Mouse (Mus musculus) testis, adult 2 months (tissue): ENCODE data around the gene Tor1aip2. TPM values are rescaled to one million over a fixed set of nuclear protein-coding genes. Genes with fewer than 3 reads are reported as not detected.

Experiments used
- H3K27ac ChIP-seq: fragments of 200-500 bp; 2 replicates; pipeline ENCODE4 v1.5.1; 2012; ENCODE audit warnings: low read depth, low read length; ENCODE audit not compliant: control insufficient read depth, insufficient read depth
- H3K27me3 ChIP-seq: fragments of 200-500 bp; 2 replicates; pipeline ENCODE4 v1.6.1; 2012; ENCODE audit warnings: mild to moderate bottlenecking, low read length, moderate library complexity; ENCODE audit not compliant: control insufficient read depth, insufficient read depth
- H3K36me3 ChIP-seq: fragments of 200-500 bp; 2 replicates; pipeline ENCODE4 v1.6.1; 2012; ENCODE audit warnings: mild to moderate bottlenecking, low read length; ENCODE audit not compliant: control insufficient read depth, insufficient read depth
- H3K4me1 ChIP-seq: fragments of 200-500 bp; 2 replicates; pipeline ENCODE4 v1.6.1; 2012; ENCODE audit warnings: low read length; ENCODE audit not compliant: control insufficient read depth, insufficient read depth
- H3K4me3 ChIP-seq: fragments of 200-500 bp; 2 replicates; pipeline ENCODE4 v1.5.1; 2012; ENCODE audit warnings: low read depth, mild to moderate bottlenecking, low read length, moderate library complexity, mixed read lengths; ENCODE audit not compliant: control insufficient read depth
- CTCF ChIP-seq: fragments of 200-500 bp; IDR thresholded peaks from 2 replicates; pipeline ENCODE4 v1.5.1; 2012; ENCODE audit warnings: low read depth, mild to moderate bottlenecking, inconsistent platforms, low read length, moderate library complexity; ENCODE audit not compliant: control insufficient read depth, insufficient read depth, insufficient replicate concordance
- POLR2A ChIP-seq: fragments of 200-500 bp; IDR thresholded peaks from 2 replicates; pipeline ENCODE4 v1.6.1; 2012; ENCODE audit warnings: low read depth, mild to moderate bottlenecking, inconsistent platforms, low read length, moderate library complexity; ENCODE audit not compliant: control insufficient read depth
- polyA plus RNA-seq: library from polyadenylated mRNA; depleted of rRNA; stranded (reverse); fragments of >200 nt; gene quantifications from 2 replicates; pipeline ENCODE4 v1.2.3, GENCODE M21; 2012

The Tor1aip2 gene
- polyA plus RNA-seq, 1 experiment, result 59.8 TPM

DNA sequence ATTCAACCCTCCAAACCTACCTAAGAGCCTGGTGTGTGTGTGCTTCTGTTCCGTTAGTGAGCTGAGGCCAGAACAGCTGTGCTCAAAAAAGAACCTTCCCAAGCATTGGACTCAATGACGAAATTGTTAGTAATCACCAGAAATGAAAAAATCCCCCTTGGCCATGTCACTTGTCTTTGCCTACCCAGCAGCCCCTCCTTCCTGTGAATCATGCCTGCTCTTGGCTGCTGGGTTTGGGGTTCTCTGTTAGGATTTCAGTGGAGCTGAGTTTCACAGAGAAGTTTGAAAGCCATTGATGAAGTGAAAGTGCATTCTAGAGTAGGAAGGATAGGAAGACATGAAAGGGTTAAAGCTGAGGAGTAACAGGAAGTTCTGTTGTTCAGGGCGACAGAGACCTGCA, 30.9 kb downstream of the Tor1aip2 start:
- H3K27ac ChIP-seq, result no peak overlapping the region
- no peaks in the 10 kb centered on the region for H3K4me1 ChIP-seq
- TF ChIP-seq CTCF, result no peak
- no peak for TF ChIP-seq POLR2A
- no peak overlapping the region for H3K4me3 ChIP-seq
- H3K27me3 ChIP-seq, result no peaks in the 10 kb centered on the region
- H3K36me3 ChIP-seq, result peaks cover 4% of the 10 kb centered on the region

DNA sequence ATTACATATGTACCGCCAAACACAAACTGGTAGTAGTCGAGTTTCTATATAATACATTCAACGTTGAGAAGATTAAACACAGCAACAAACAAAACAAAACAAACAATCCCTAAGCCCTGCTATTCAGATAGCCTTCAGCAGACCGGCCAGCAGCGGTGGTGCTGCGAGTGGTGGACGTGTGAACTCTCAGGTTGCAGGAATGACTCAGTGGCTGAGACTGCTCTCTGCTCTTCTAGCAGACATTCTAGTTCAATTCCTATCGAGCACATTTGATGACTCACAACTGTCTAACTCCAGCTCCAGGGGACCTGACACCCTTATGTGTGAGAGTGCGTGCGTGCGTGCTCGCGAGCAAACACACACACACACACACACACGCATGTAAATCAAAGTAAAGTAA, 34.9 kb downstream of the Tor1aip2 start:
- no peaks in the 10 kb centered on the region for H3K36me3 ChIP-seq
- H3K4me1 ChIP-seq, result peaks cover 8% of the 10 kb centered on the region
- TF ChIP-seq POLR2A, result no peak
- no peak for TF ChIP-seq CTCF
- no peak overlapping the region for H3K27ac ChIP-seq
- H3K4me3 ChIP-seq, result no peak overlapping the region
- no peaks in the 10 kb centered on the region for H3K27me3 ChIP-seq

DNA sequence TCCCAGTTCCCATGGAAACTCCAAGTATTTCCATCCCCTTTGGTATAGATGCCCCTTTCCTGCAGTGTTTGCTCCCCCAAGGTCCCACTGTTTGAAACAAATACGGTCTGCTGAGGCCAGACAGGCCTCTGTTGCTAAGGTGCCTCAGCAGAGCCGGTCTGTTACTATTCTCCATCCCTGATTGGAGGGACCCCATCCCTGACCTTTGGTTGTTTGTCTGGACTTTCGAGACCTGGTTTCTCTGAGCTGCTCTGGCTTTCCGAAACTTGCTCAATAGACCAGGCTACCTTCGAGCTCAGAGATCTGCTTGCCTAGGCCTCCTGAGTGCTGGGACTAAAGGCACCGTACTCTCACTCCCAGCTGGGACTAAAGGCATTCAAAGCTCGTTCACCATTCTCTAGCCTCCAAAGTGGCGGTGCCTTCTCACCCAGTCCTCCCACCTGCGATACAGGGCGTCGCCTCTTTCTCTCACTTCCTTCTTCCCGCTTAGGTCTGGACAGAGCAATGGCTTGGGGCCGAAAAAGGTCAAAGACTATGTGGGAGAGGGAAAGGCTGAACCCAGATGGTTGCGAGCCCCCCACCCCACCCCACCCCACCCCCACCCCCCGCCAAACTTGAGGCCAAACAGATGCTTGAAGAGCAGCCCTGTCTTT, 38.1 kb downstream of the Tor1aip2 start:
- Histone ChIP-seq H3K27ac (no peak overlapping the region), H3K4me1 (peaks cover 8% of the 10 kb centered on the region), H3K4me3 (no peak overlapping the region), H3K36me3 (no peaks in the 10 kb centered on the region), H3K27me3 (no peaks in the 10 kb centered on the region)
- no peak for TF ChIP-seq CTCF
- no peak for TF ChIP-seq POLR2A

DNA sequence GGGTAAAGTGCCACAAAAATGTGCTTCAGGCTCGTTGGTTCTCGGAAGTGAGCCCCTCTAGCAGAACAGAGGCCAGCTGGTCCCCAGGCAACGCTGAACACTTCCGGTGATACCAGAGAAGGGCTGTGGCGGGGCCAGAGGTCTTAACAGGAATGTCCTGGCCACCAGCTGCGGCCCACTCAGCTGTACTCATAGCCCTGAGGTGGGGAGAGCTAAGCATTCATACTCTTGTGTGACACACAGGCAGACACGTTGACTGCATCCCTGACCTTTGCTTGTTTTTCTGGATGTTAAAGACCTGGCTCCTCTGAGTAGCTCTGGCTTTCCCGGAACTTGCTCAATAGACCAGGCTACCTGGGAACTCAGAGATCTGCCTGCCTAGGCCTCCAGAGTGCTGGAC, 39.4 kb downstream of the Tor1aip2 start:
- Histone ChIP-seq H3K4me3 (peak overlapping the region; percentile 44), H3K27ac (peak overlapping the region; percentile 2), H3K4me1 (peaks cover 8% of the 10 kb centered on the region), H3K36me3 (no peaks in the 10 kb centered on the region), H3K27me3 (no peaks in the 10 kb centered on the region)
- no peak for TF ChIP-seq POLR2A
- no peak for TF ChIP-seq CTCF

DNA sequence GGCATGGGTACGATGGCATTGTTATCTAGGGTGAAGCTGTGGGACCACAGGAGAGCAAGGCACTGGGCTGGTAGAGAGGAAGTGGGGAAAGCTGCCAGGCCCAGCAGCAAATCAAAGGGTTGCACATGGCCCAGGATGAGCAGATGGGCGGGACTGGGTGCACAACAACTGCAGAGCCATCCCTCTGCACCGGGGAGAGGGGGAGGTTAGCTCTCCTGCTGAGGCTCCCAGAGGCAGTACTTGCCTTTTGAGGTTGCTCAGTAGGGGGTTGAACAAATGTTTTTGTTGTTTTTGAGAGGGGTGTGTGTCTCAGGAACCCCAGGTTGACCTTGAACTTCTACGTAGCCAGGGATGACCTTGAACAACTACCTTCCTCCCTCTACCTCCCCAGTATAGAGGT, 41.3 kb downstream of the Tor1aip2 start:
- H3K36me3 ChIP-seq, result no peaks in the 10 kb centered on the region
- H3K27ac ChIP-seq, result no peak overlapping the region
- H3K4me1 ChIP-seq, result peaks cover 8% of the 10 kb centered on the region
- H3K4me3 ChIP-seq, result no peak overlapping the region
- H3K27me3 ChIP-seq, result no peaks in the 10 kb centered on the region
- TF ChIP-seq CTCF (no peak), POLR2A (no peak)

DNA sequence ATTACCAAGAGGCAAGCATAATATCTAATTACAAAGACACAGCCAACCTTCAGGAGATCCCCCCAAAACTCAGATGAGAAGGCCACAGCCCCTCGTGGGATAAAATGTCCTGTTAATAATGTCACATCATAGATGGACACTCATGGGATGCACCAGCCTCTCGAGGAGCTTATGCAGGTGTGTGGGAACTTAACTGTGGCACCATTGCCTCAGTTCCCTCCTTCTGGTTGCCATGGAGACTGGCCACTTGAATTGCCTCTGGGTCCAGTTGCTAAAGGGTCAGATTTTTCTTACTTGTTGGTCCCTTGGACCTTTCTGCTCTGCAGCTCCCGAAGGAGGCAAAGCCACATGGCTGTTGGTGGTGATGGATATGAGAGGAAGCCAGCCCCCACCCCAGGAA, 42.5 kb downstream of the Tor1aip2 start:
- Histone ChIP-seq H3K4me3 (no peak overlapping the region), H3K27ac (no peak overlapping the region), H3K36me3 (no peaks in the 10 kb centered on the region), H3K27me3 (no peaks in the 10 kb centered on the region), H3K4me1 (peaks cover 5% of the 10 kb centered on the region)
- TF ChIP-seq CTCF (no peak), POLR2A (no peak)

DNA sequence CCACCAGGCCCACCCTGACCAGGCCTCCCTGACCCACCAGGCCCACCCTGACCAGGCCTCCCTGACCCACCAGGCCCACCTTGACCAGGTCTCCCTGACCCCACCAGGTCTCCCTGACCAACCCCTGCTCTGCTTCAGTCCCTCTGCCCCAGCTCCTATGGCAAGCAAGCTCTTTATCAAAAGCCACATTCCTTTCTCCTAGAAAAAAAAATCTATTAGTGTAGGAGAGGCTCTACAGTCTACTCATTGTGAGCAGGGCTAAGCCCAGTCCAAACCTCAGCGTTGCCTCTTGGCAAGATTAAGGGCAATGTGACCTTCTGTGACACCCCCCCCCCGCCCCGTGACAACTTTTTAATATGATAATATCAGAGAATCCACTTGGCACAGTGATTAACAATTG, 49.4 kb downstream of the Tor1aip2 start:
- no peak for TF ChIP-seq POLR2A
- TF ChIP-seq CTCF, result no peak
- peaks cover 2% of the 10 kb centered on the region; the same call in 1 of the 2 replicates for H3K4me1 ChIP-seq

More for the DNA sequence above, 49.4 kb downstream of the Tor1aip2 start:
- Histone ChIP-seq H3K4me3 (no peak overlapping the region), H3K36me3 (no peaks in the 10 kb centered on the region), H3K27me3 (no peaks in the 10 kb centered on the region), H3K27ac (no peak overlapping the region)
